Mouse (Mus musculus): ENCODE results near the gene Ppara.

Ppara gene

GRCm38 (mm10) chr15:85851656-85852392 is 117.0 kb downstream of the Ppara start:
- DNase-seq (ENCODE audit: low spot score in 2 of 2): no peak
